Mouse (Mus musculus) lung, embryonic 15.5 days (tissue): Measurements from ENCODE around the gene B4galt5. TPM values are rescaled to one million over a fixed set of nuclear protein-coding genes. Genes with fewer than 3 reads are reported as not detected.

Experiments used
- ATAC-seq: fragments of 200-750 bp; cut with Nextera tagmentation; 2 replicates; pipeline ENCODE4 v1.8.0; 2017; ENCODE audit warnings: moderate number of reproducible peaks, borderline replicate concordance; ENCODE audit not compliant: low FRiP score, low TSS enrichment; ENCODE audit errors: extremely low read depth
- H3K27ac ChIP-seq: fragments of 300-500 bp; sonication (generic); 2 replicates; pipeline ENCODE4 v1.5.1; 2015; ENCODE audit warnings: moderate library complexity, mild to moderate bottlenecking, inconsistent platforms
- H3K27me3 ChIP-seq: fragments of 300-500 bp; sonication (generic); 2 replicates; pipeline ENCODE4 v1.6.1; 2015; ENCODE audit warnings: inconsistent platforms
- H3K36me3 ChIP-seq: fragments of 300-500 bp; sonication (generic); 2 replicates; pipeline ENCODE4 v1.6.1; 2015; ENCODE audit warnings: inconsistent platforms
- H3K4me1 ChIP-seq: fragments of 300-500 bp; sonication (generic); 2 replicates; pipeline ENCODE4 v1.6.1; 2015; ENCODE audit warnings: inconsistent platforms
- H3K4me2 ChIP-seq: fragments of 300-500 bp; sonication (generic); 2 replicates; pipeline ENCODE4 v1.6.1; 2015; ENCODE audit warnings: inconsistent platforms, mild to moderate bottlenecking, moderate library complexity
- H3K4me3 ChIP-seq: fragments of 300-500 bp; sonication (generic); 2 replicates; pipeline ENCODE4 v1.5.1; 2015; ENCODE audit warnings: mild to moderate bottlenecking, inconsistent platforms
- H3K9ac ChIP-seq: fragments of 300-500 bp; sonication (generic); 2 replicates; pipeline ENCODE4 v1.6.1; 2015; ENCODE audit warnings: inconsistent platforms
- H3K9me3 ChIP-seq: fragments of 300-500 bp; sonication (generic); 2 replicates; pipeline ENCODE4 v1.6.1; 2016; ENCODE audit warnings: inconsistent platforms
- whole genome bisulfite sequencing: fragments of 180-500 bp; shearing (Covaris S2); methylation state at CpG from one replicate; pipeline ENCODE4 v1.1.7; 2015; 5-methylcytosine and 5-hydroxymethylcytosine counted together
- polyA plus RNA-seq: library from polyadenylated mRNA; unstranded; fragments of >200 nt; fragmentation: Nextera tagmentation; extraction: Ambion mirVana; gene quantifications from 2 replicates; pipeline ENCODE4 v1.2.1, GENCODE M21; 2015

The B4galt5 gene
- polyA plus RNA-seq, 1 experiment from 2014 or later: 13.6 TPM

- no peaks in the 10 kb centered on the region for H3K36me3 ChIP-seq
- no peaks in the 10 kb centered on the region for H3K27me3 ChIP-seq
- no peak overlapping the region for H3K4me2 ChIP-seq
- H3K27ac ChIP-seq: peak overlapping the region; percentile 33; the same call in 1 of the 2 replicates
- WGBS: 52% methylated on average over 6 of the region's 6 CpGs
- peaks cover 17% of the 10 kb centered on the region for H3K4me1 ChIP-seq
- no peaks in the 10 kb centered on the region for H3K9me3 ChIP-seq
- ATAC-seq: 0 out of 2 replicates have a peak, but pooled peaks have one; percentile 35
- no peak overlapping the region; the same call in 1 of the 2 replicates for H3K9ac ChIP-seq
- no peak overlapping the region for H3K4me3 ChIP-seq
Observed at GRCm38 (mm10) chr2:167299861-167300667, 48.9 kb downstream of the B4galt5 start.

GRCm38 (mm10) chr2:167298729-167299705 is 50.0 kb downstream of the B4galt5 start:
- H3K9me3 ChIP-seq: no peaks in the 10 kb centered on the region
- H3K4me2 ChIP-seq: no peak overlapping the region
- no peak for ATAC-seq
- 68% methylated on average over 27 of the region's 27 CpGs for WGBS
- no peak overlapping the region for H3K27ac ChIP-seq
- no peak overlapping the region for H3K4me3 ChIP-seq
- no peaks in the 10 kb centered on the region for H3K36me3 ChIP-seq
- H3K9ac ChIP-seq: no peak overlapping the region
- peaks cover 17% of the 10 kb centered on the region for H3K4me1 ChIP-seq
- H3K27me3 ChIP-seq: no peaks in the 10 kb centered on the region

GRCm38 (mm10) chr2:167297985-167298384 is 51.0 kb downstream of the B4galt5 start:
- Histone ChIP-seq H3K4me2 (no peak overlapping the region), H3K4me1 (peaks cover 17% of the 10 kb centered on the region), H3K36me3 (no peaks in the 10 kb centered on the region), H3K27me3 (no peaks in the 10 kb centered on the region), H3K9ac (no peak overlapping the region), H3K9me3 (no peaks in the 10 kb centered on the region), H3K27ac (no peak overlapping the region), H3K4me3 (no peak overlapping the region)
- 91% methylated on average over 11 of the region's 11 CpGs for WGBS
- ATAC-seq: no peak

- Histone ChIP-seq H3K4me2 (peak overlapping the region; percentile 30), H3K4me1 (peaks cover 15% of the 10 kb centered on the region), H3K9ac (no peak overlapping the region)
Observed at GRCm38 (mm10) chr2:167294926-167295325, 54.1 kb downstream of the B4galt5 start.

GRCm38 (mm10) chr2:167294216-167294615 is 54.8 kb downstream of the B4galt5 start:
- Histone ChIP-seq H3K9ac (no peak overlapping the region), H3K9me3 (no peaks in the 10 kb centered on the region), H3K36me3 (no peaks in the 10 kb centered on the region), H3K27ac (no peak overlapping the region), H3K4me2 (no peak overlapping the region), H3K4me3 (no peak overlapping the region), H3K27me3 (no peaks in the 10 kb centered on the region), H3K4me1 (peaks cover 8% of the 10 kb centered on the region; the same call in 1 of the 2 replicates)
- no peak for ATAC-seq
- 73% methylated on average over 7 of the region's 7 CpGs for WGBS

More at GRCm38 (mm10) chr2:167294926-167295325, 54.1 kb downstream of the B4galt5 start:
- WGBS: 60% methylated on average over 15 of the region's 15 CpGs
- ATAC-seq: no peak
- H3K9me3 ChIP-seq: no peaks in the 10 kb centered on the region
- peak overlapping the region; percentile 22 for H3K4me3 ChIP-seq
- H3K27me3 ChIP-seq: no peaks in the 10 kb centered on the region
- no peak overlapping the region for H3K27ac ChIP-seq
- no peaks in the 10 kb centered on the region for H3K36me3 ChIP-seq

GRCm38 (mm10) chr2:167293289-167294085 is 55.5 kb downstream of the B4galt5 start:
- no peaks in the 10 kb centered on the region for H3K9me3 ChIP-seq
- no peak overlapping the region for H3K9ac ChIP-seq
- ATAC-seq: no peak
- 57% methylated on average over 13 of the region's 13 CpGs for WGBS
- H3K4me1 ChIP-seq: 0 out of 2 replicates have a peak, but pooled peaks cover 3% of the 10 kb centered on the region
- H3K27ac ChIP-seq: no peak overlapping the region
- no peak overlapping the region for H3K4me2 ChIP-seq
- no peaks in the 10 kb centered on the region for H3K36me3 ChIP-seq
- H3K27me3 ChIP-seq: no peaks in the 10 kb centered on the region
- no peak overlapping the region for H3K4me3 ChIP-seq

GRCm38 (mm10) chr2:167292854-167293253 is 56.1 kb downstream of the B4galt5 start:
- WGBS: 12% methylated on average over 6 of the region's 6 CpGs
- no peaks in the 10 kb centered on the region for H3K9me3 ChIP-seq
- ATAC-seq: no peak
- no peak overlapping the region for H3K27ac ChIP-seq
- no peak overlapping the region for H3K4me2 ChIP-seq
- H3K4me3 ChIP-seq: no peak overlapping the region
- H3K9ac ChIP-seq: no peak overlapping the region
- H3K36me3 ChIP-seq: no peaks in the 10 kb centered on the region
- H3K4me1 ChIP-seq: 0 out of 2 replicates have a peak, but pooled peaks cover 3% of the 10 kb centered on the region
- no peaks in the 10 kb centered on the region for H3K27me3 ChIP-seq

GRCm38 (mm10) chr2:167292151-167292591 is 56.8 kb downstream of the B4galt5 start:
- no peaks in the 10 kb centered on the region for H3K36me3 ChIP-seq
- H3K27me3 ChIP-seq: no peaks in the 10 kb centered on the region
- ATAC-seq: no peak
- H3K9ac ChIP-seq: no peak overlapping the region
- no peak overlapping the region for H3K27ac ChIP-seq
- no peaks in the 10 kb centered on the region for H3K9me3 ChIP-seq
- H3K4me2 ChIP-seq: no peak overlapping the region
- 50% methylated on average over 4 of the region's 4 CpGs for WGBS
- H3K4me3 ChIP-seq: no peak overlapping the region
- 0 out of 2 replicates have a peak, but pooled peaks cover 3% of the 10 kb centered on the region for H3K4me1 ChIP-seq

- WGBS: 82% methylated on average over 11 of the region's 11 CpGs
- Histone ChIP-seq H3K4me2 (no peak overlapping the region), H3K9me3 (no peaks in the 10 kb centered on the region), H3K27ac (no peak overlapping the region), H3K27me3 (no peaks in the 10 kb centered on the region), H3K36me3 (no peaks in the 10 kb centered on the region), H3K4me3 (no peak overlapping the region), H3K4me1 (0 out of 2 replicates have a peak, but pooled peaks cover 3% of the 10 kb centered on the region), H3K9ac (no peak overlapping the region)
- ATAC-seq: no peak
Observed at GRCm38 (mm10) chr2:167291656-167292055, 57.3 kb downstream of the B4galt5 start.

- Histone ChIP-seq H3K27me3 (no peaks in the 10 kb centered on the region), H3K4me2 (no peak overlapping the region), H3K9ac (no peak overlapping the region), H3K4me1 (peaks cover 3% of the 10 kb centered on the region; the same call in 1 of the 2 replicates), H3K27ac (no peak overlapping the region), H3K9me3 (no peaks in the 10 kb centered on the region), H3K4me3 (no peak overlapping the region), H3K36me3 (no peaks in the 10 kb centered on the region)
- WGBS: 92% methylated on average over 13 of the region's 13 CpGs
- ATAC-seq: no peak
Observed at GRCm38 (mm10) chr2:167281461-167281860, 67.5 kb downstream of the B4galt5 start.

- Histone ChIP-seq H3K27ac (no peak overlapping the region), H3K9ac (no peak overlapping the region), H3K36me3 (no peaks in the 10 kb centered on the region), H3K4me2 (no peak overlapping the region), H3K9me3 (no peaks in the 10 kb centered on the region), H3K4me1 (peaks cover 3% of the 10 kb centered on the region; the same call in 1 of the 2 replicates), H3K4me3 (no peak overlapping the region), H3K27me3 (no peaks in the 10 kb centered on the region)
- 78% methylated on average over 4 of the region's 4 CpGs for WGBS
- ATAC-seq: 0 out of 2 replicates have a peak, but pooled peaks have one; percentile 46
Observed at GRCm38 (mm10) chr2:167280986-167281310, 68.0 kb downstream of the B4galt5 start.
